Mouse (Mus musculus) embryonic facial prominence, embryonic 15.5 days (tissue): ENCODE results near the gene Slc15a1. TPM values are rescaled to one million over a fixed set of nuclear protein-coding genes. Genes with fewer than 3 reads are reported as not detected.

Experiments used
- ATAC-seq: fragments of 200-750 bp; cut with Nextera tagmentation; 2 replicates; pipeline ENCODE4 v1.8.0; 2017; ENCODE audit warnings: low read depth, moderate TSS enrichment; ENCODE audit not compliant: insufficient number of reproducible peaks, low FRiP score, low TSS enrichment
- H3K27ac ChIP-seq: fragments of 300-500 bp; sonication (generic); replicated peaks from 2 replicates; pipeline ENCODE4 v1.5.1; 2015; ENCODE audit warnings: mild to moderate bottlenecking, inconsistent platforms
- H3K27me3 ChIP-seq: fragments of 300-500 bp; sonication (generic); 2 replicates; pipeline ENCODE4 v1.6.1; 2015; ENCODE audit warnings: inconsistent platforms
- H3K36me3 ChIP-seq: fragments of 300-500 bp; sonication (generic); 2 replicates; pipeline ENCODE4 v1.6.1; 2015; ENCODE audit warnings: mild to moderate bottlenecking, inconsistent platforms
- H3K4me1 ChIP-seq: fragments of 300-500 bp; sonication (generic); 2 replicates; pipeline ENCODE4 v1.6.1; 2015; ENCODE audit warnings: inconsistent platforms
- H3K4me2 ChIP-seq: fragments of 300-500 bp; sonication (generic); replicated peaks from 2 replicates; pipeline ENCODE4 v1.6.1; 2015; ENCODE audit warnings: mild to moderate bottlenecking, inconsistent platforms
- H3K4me3 ChIP-seq: fragments of 300-500 bp; sonication (generic); replicated peaks from 2 replicates; pipeline ENCODE4 v1.5.1; 2015; ENCODE audit warnings: mild to moderate bottlenecking, inconsistent platforms
- H3K9ac ChIP-seq: fragments of 300-500 bp; sonication (generic); 2 replicates; pipeline ENCODE4 v1.6.1; 2015; ENCODE audit warnings: inconsistent platforms
- H3K9me3 ChIP-seq: fragments of 300-500 bp; sonication (generic); replicated peaks from 2 replicates; pipeline ENCODE4 v1.6.1; 2016; ENCODE audit warnings: inconsistent platforms
- WGBS: fragments of 180-500 bp; shearing (Covaris S2); methylation state at CpG from one replicate; pipeline ENCODE4 v1.1.7; 2015; 5-methylcytosine and 5-hydroxymethylcytosine counted together
- polyA plus RNA-seq: library from polyadenylated mRNA; unstranded; fragments of >200 nt; fragmentation: Nextera tagmentation; extraction: Ambion mirVana; gene quantifications from 2 replicates; pipeline ENCODE4 v1.2.1, GENCODE M21; 2015

The Slc15a1 gene
- polyA plus RNA-seq, 1 experiment from 2014 or later, result 2.8 TPM

DNA sequence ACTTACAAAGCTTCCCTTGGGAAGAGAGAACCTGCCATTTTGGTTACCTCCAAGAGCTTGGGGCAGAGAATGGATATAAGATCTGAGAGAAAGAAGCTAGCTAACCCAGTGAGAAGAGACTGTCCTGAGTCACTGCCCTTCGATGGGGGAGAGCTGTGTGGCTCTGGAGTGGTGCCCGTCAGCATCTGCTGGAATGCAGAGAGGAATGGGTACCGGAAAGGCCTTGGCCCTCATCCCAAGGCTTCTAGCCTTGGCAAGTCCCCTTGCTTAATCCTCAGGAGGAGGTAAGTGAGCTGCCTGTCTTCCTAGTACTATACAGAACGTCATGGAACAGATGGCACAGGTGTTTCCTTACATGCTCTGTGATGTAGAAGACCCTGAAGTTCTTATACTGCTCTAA lies 38.6 kb downstream of the Slc15a1 start:
- H3K36me3 ChIP-seq, result no peaks in the 10 kb centered on the region
- H3K4me2 ChIP-seq, result no peak overlapping the region
- no peak overlapping the region for H3K9ac ChIP-seq
- H3K4me3 ChIP-seq, result no peak overlapping the region
- no peak overlapping the region for H3K27ac ChIP-seq
- no peaks in the 10 kb centered on the region for H3K9me3 ChIP-seq
- no peaks in the 10 kb centered on the region for H3K27me3 ChIP-seq
- no peaks in the 10 kb centered on the region for H3K4me1 ChIP-seq
- WGBS, result 63% methylated on average over 4 of the region's 4 CpGs
- ATAC-seq, result no peak

DNA sequence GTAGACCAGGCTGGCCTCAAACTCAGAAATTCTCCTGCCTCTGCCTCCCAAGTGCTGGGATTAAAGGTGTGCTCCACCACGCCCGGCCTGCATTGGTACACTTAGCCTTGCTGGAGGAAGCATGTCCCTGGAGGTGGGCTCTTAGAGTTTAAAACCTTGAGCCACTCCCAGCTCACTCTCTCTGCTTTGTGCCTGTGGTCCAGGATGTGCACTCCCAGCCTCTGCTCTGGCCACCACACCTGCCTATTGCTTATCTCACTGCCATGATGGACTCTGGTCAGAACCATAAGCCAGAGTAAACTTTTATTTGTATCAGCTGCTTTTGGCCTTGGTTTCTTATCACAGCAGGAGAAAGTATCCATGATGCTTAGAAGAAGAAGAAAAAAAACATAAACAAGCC lies 40.7 kb downstream of the Slc15a1 start:
- Histone ChIP-seq H3K4me3 (no peak overlapping the region), H3K27me3 (no peaks in the 10 kb centered on the region), H3K4me1 (no peaks in the 10 kb centered on the region), H3K9me3 (no peaks in the 10 kb centered on the region), H3K27ac (no peak overlapping the region), H3K4me2 (no peak overlapping the region), H3K36me3 (no peaks in the 10 kb centered on the region), H3K9ac (no peak overlapping the region)
- WGBS, result 88% methylated on average over 2 of the region's 2 CpGs
- no peak for ATAC-seq

DNA sequence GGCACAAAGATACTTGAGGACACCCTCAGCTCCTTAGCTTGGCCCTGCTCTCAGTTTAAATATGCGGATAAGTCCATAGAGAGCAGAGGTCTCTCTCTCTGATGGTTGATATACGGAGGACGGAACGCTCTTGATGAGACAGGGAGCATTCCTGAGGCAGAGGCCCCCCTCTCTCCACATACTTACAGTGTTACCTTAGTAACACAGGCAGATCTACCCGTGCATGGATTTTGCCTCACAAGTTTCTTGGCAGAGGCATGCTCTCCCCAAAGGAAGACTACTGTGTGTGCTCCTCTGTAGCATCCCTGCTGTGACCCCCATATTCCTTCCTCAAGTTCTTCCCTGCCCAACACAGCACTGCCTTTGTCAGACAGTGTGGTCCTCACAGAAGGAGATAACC lies 42.3 kb downstream of the Slc15a1 start:
- H3K27ac ChIP-seq, result no peak overlapping the region
- WGBS, result 50% methylated on average over 5 of the region's 5 CpGs
- no peak for ATAC-seq
- no peaks in the 10 kb centered on the region for H3K9me3 ChIP-seq
- H3K4me3 ChIP-seq, result no peak overlapping the region
- no peak overlapping the region for H3K4me2 ChIP-seq
- H3K27me3 ChIP-seq, result no peaks in the 10 kb centered on the region
- no peaks in the 10 kb centered on the region for H3K4me1 ChIP-seq
- H3K36me3 ChIP-seq, result no peaks in the 10 kb centered on the region
- no peak overlapping the region for H3K9ac ChIP-seq

DNA sequence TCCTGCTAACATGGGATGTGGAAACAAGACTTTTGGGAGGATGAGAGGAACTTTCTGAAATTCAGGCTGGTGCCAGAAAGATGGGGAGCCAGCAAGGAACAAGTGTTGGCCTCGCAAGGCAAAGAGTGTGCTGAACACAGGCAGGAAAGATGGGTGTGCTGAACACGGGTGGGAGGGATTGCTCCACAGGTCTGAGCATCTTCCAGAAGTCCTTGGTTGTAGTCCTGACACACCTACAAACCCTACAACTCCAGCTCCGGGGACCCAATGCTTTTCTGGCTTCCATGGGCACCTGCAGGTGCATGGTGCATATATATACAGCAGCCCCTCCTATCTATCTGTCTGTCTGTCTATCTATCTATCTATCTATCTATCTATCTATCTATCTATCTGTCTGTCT lies 44.1 kb downstream of the Slc15a1 start:
- Histone ChIP-seq H3K36me3 (no peaks in the 10 kb centered on the region), H3K4me2 (no peak overlapping the region), H3K9me3 (no peaks in the 10 kb centered on the region), H3K4me1 (no peaks in the 10 kb centered on the region), H3K4me3 (no peak overlapping the region), H3K9ac (no peak overlapping the region), H3K27ac (no peak overlapping the region), H3K27me3 (no peaks in the 10 kb centered on the region)
- ATAC-seq, result no peak
- 80% methylated on average over 3 of the region's 3 CpGs for WGBS

DNA sequence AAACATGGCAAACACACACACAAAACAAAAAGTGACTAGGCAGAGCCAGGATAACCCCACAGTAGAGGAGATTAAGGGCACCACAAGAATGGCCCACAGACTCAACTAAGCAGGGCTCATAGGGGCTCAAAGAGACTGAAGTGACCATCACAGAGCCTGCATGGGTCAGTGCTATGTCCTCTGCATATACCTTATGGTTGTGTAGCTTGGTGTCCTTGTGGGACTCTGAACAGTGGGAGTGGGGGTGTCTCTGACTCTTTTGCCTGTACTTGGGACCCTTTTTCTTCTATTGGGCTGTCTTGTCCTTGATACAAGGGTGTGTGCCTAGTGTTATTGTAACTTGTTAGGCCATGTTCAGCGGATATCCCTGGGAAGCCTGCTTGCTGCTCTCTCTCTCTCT lies 46.5 kb downstream of the Slc15a1 start:
- Histone ChIP-seq H3K4me1 (no peaks in the 10 kb centered on the region), H3K9me3 (no peaks in the 10 kb centered on the region), H3K27ac (no peak overlapping the region), H3K36me3 (no peaks in the 10 kb centered on the region), H3K27me3 (no peaks in the 10 kb centered on the region), H3K9ac (no peak overlapping the region), H3K4me2 (no peak overlapping the region), H3K4me3 (no peak overlapping the region)
- no peak for ATAC-seq
- WGBS, result 60% methylated on average over 1 of the region's 1 CpGs

DNA sequence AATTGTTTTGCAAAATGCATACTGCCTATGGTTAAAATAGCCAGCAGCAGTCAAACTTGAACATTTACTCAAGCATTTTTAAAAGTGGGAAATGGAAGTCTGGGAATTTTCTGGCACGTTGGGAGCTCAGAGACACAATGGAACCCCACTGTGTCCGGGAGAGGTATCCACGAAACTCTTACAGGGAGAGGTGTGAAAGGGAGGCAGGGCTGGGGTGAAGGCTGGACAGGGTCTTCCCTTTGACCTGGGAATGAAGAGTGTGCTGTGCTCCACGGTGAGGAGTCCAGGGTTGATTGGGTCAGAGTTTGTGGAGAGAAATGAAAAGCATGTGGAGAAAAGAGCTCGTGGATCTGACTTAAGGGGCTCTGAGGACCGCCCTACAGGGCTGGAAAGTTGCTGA lies 47.5 kb downstream of the Slc15a1 start:
- H3K9me3 ChIP-seq, result no peaks in the 10 kb centered on the region
- no peak overlapping the region for H3K4me3 ChIP-seq
- H3K4me1 ChIP-seq, result no peaks in the 10 kb centered on the region; the same call in 1 of the 2 replicates
- 56% methylated on average over 6 of the region's 6 CpGs for WGBS
- H3K27me3 ChIP-seq, result no peaks in the 10 kb centered on the region
- no peak overlapping the region for H3K9ac ChIP-seq
- H3K27ac ChIP-seq, result no peak overlapping the region
- no peaks in the 10 kb centered on the region for H3K36me3 ChIP-seq
- no peak overlapping the region for H3K4me2 ChIP-seq
- ATAC-seq, result no peak

DNA sequence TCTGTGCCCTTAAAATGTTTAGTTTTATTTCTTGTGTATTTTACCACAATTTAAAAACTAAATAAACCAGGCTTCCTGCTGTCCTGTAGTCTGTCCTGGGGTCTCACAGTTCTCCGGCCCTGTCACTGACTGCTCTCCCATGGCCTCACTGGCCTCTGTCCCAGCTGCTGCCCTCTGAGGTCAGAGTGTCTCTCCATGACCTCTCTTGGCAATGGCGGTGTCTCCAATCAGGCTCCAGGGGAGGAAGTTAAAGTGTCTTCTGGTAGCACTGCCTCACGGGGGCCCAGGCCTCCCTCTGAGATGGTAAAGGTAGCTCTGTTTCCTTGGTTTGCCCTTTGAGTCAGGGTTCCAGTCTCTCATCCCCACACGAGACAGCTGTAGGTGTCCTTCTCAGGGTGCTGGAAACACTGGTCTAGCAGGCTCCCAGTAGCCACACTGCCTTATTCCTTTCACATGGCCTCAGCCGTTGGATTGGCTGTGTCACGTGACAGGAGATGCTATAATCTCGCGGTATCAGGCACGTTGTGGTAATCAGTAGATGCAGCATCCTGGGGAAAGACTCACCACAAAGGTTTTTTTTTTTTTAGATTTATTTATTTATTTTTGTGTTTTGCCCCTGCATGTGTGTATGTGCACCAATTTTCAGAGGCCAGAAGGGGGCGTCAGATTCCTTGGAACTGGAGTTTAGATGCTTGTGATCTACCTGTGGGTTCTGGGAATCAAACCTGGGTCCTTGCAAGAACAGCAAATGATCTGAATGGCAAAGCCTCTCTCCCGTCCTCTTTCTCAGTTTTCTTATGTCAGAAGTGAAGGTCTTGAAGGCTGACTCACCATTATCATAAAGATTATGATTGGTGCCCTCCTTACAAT lies 48.4 kb downstream of the Slc15a1 start:
- H3K4me1 ChIP-seq, result no peaks in the 10 kb centered on the region; the same call in 1 of the 2 replicates

DNA sequence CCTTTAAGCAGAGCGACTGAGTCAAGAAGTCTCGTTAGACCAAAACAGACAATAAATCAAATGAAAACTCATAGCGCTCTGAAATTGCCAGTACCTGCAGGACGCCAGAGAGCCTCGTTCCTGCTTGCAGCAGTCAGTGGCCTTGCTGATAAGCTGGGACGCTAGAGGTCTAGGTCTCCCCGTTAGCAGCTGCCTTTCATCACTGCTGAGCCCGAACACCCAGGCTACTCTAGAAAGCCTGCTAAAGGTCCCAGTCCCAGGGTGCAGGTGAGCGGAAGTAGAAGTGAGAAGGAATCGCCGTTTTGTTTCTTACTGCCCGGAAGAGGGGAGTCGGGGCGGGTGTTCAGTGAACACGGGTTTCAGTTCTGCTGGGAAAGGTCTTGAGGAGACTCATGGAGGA lies 49.1 kb downstream of the Slc15a1 start:
- Histone ChIP-seq H3K9ac (no peak overlapping the region), H3K36me3 (no peaks in the 10 kb centered on the region), H3K27ac (no peak overlapping the region), H3K4me2 (no peak overlapping the region), H3K27me3 (no peaks in the 10 kb centered on the region), H3K4me1 (peaks cover under 1% of the 10 kb centered on the region; the same call in 1 of the 2 replicates), H3K4me3 (no peak overlapping the region), H3K9me3 (no peaks in the 10 kb centered on the region)
- whole genome bisulfite sequencing, result 87% methylated on average over 15 of the region's 15 CpGs
- no peak for ATAC-seq

More for the DNA sequence above, 48.4 kb downstream of the Slc15a1 start:
- H3K4me3 ChIP-seq, result no peak overlapping the region
- H3K27ac ChIP-seq, result no peak overlapping the region
- H3K27me3 ChIP-seq, result no peaks in the 10 kb centered on the region
- no peak overlapping the region for H3K4me2 ChIP-seq
- no peaks in the 10 kb centered on the region for H3K9me3 ChIP-seq
- 81% methylated on average over 11 of the region's 11 CpGs for WGBS
- H3K36me3 ChIP-seq, result no peaks in the 10 kb centered on the region
- no peak overlapping the region for H3K9ac ChIP-seq
- ATAC-seq, result no peak

DNA sequence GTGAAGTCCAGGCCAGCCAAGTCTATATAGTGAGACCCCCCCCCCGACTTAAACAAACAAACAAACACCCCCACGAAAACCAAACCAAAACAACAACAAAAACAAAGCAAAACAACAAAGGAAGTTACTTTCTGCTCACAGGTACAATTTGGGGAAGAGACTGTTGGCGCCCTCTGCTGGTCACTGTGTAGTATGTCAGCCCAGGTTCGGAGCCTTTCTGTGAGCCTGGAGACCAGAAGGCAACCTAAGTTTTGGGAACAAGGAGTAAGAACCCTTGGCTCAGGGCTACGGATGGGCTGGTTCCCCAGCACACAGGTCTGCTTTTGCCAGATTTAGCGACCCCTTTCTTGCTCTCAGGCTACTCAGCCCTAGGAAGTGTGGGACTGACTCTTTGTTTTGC lies 49.5 kb downstream of the Slc15a1 start:
- peaks cover 4% of the 10 kb centered on the region; the same call in 1 of the 2 replicates for H3K4me1 ChIP-seq
- no peak overlapping the region for H3K4me3 ChIP-seq
- 8% methylated on average over 6 of the region's 6 CpGs for WGBS
- no peaks in the 10 kb centered on the region for H3K9me3 ChIP-seq
- H3K27me3 ChIP-seq, result no peaks in the 10 kb centered on the region
- no peak overlapping the region for H3K27ac ChIP-seq
- no peak for ATAC-seq
- H3K4me2 ChIP-seq, result no peak overlapping the region
- H3K36me3 ChIP-seq, result no peaks in the 10 kb centered on the region
- H3K9ac ChIP-seq, result no peak overlapping the region

DNA sequence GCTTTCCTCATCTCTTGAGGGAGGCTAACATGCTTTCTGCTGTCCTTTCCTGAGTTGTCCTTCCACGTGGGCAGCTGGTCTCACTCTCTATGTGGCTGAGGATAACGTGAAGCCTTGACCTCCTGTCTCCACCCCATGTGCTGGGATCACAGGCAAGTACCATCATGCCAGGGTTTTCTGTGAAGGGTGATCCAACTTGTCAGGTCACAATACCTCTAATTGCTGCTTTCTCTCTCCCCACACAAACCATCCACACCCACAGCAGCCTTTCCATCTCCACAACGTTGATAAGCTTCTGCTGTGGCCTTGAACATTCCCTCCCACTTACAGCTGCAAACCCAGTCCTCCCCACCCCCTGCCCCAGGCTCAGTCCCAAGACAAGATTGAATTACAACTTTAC lies 51.9 kb downstream of the Slc15a1 start:
- H3K27me3 ChIP-seq, result no peaks in the 10 kb centered on the region
- H3K4me1 ChIP-seq, result peaks cover 4% of the 10 kb centered on the region; the same call in 1 of the 2 replicates
- H3K9ac ChIP-seq, result no peak overlapping the region
- no peak overlapping the region for H3K27ac ChIP-seq
- no peak overlapping the region for H3K4me2 ChIP-seq
- no peaks in the 10 kb centered on the region for H3K36me3 ChIP-seq
- no peak for ATAC-seq
- H3K4me3 ChIP-seq, result no peak overlapping the region
- no peaks in the 10 kb centered on the region for H3K9me3 ChIP-seq
- 36% methylated on average over 3 of the region's 3 CpGs for WGBS

DNA sequence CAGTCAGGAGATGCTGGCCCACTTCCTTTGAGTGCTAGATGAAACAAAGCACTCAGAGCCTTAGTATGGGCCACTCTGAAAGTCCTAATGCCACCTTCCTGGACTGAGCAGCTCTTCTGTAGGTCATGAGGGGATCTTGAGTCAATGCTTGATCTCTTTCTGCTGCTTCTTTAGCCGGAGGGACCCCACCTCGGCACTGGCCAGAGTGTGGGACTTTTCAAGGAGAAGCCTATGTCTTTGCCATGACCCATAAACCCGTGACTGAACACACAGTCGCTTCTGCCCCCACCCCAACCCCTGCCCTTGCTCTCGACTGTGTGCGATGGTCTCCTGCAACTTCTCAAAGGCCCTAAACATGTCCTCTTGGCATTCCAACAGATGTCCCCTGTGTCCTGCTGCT lies 52.8 kb downstream of the Slc15a1 start:
- H3K4me1 ChIP-seq, result peaks cover 4% of the 10 kb centered on the region; the same call in 1 of the 2 replicates
- WGBS, result 84% methylated on average over 6 of the region's 6 CpGs
- H3K4me2 ChIP-seq, result no peak overlapping the region
- no peaks in the 10 kb centered on the region for H3K27me3 ChIP-seq
- no peak overlapping the region for H3K9ac ChIP-seq
- ATAC-seq, result no peak
- H3K36me3 ChIP-seq, result no peaks in the 10 kb centered on the region
- H3K4me3 ChIP-seq, result no peak overlapping the region
- H3K9me3 ChIP-seq, result no peaks in the 10 kb centered on the region
- H3K27ac ChIP-seq, result no peak overlapping the region
